Mouse (Mus musculus) C2C12 (cell line): ENCODE results near the gene Gm20716. TPM values are rescaled to one million over a fixed set of nuclear protein-coding genes. Genes with fewer than 3 reads are reported as not detected.

ENCODE experiments used
- H3K27me3 ChIP-seq: one replicate; pipeline ENCODE4 v1.6.1; 2011; ENCODE audit not compliant: control insufficient read depth, insufficient read depth, insufficient read length
- H3K36me3 ChIP-seq: one replicate; pipeline ENCODE4 v1.6.1; 2011; ENCODE audit not compliant: control insufficient read depth, insufficient read depth
- H3K4me3 ChIP-seq: one replicate; pipeline ENCODE4 v1.5.1; 2011; ENCODE audit warnings: mild to moderate bottlenecking, control low read depth; ENCODE audit not compliant: poor library complexity, insufficient read depth, severe bottlenecking
- H3K79me2 ChIP-seq: one replicate; pipeline ENCODE4 v1.6.1; 2011; ENCODE audit not compliant: control insufficient read depth, insufficient read depth
- H3K79me3 ChIP-seq: one replicate; pipeline ENCODE4 v1.6.1; 2011; ENCODE audit warnings: low read depth, control low read depth
- H3ac ChIP-seq: one replicate; pipeline ENCODE3; 2011; ENCODE audit warnings: low read depth; ENCODE audit not compliant: control insufficient read depth, insufficient read length
- CEBPB ChIP-seq: IDR thresholded peaks from one replicate; pipeline ENCODE4 v1.6.1; 2011; ENCODE audit warnings: low read depth, mild to moderate bottlenecking, control low read depth, moderate library complexity
- CTCF ChIP-seq: IDR thresholded peaks from one replicate; pipeline ENCODE4 v1.5.1; 2011; ENCODE audit not compliant: control insufficient read depth, insufficient read depth, insufficient read length
- FOSL1 ChIP-seq: IDR thresholded peaks from one replicate; pipeline ENCODE4 v1.8.0; 2011; ENCODE audit warnings: mild to moderate bottlenecking, low read length; ENCODE audit not compliant: poor library complexity, insufficient read depth, severe bottlenecking
- MAX ChIP-seq: IDR thresholded peaks from one replicate; pipeline ENCODE4 v1.6.1; 2011; ENCODE audit warnings: mild to moderate bottlenecking, control low read depth
- MYOD1 ChIP-seq: IDR thresholded peaks from one replicate; pipeline ENCODE4 v1.6.1; 2011; ENCODE audit warnings: low read depth; ENCODE audit not compliant: control insufficient read depth, insufficient read length
- MYOG ChIP-seq: IDR thresholded peaks from one replicate; pipeline ENCODE4 v1.6.1; 2011; ENCODE audit not compliant: control insufficient read depth, insufficient read length; ENCODE audit errors: extremely low read depth
- USF1 ChIP-seq: IDR thresholded peaks from one replicate; pipeline ENCODE4 v1.6.1; 2011; ENCODE audit warnings: low read depth, mild to moderate bottlenecking, control low read depth, moderate library complexity
- long read RNA-seq, 2 experiments: library from polyadenylated mRNA; unstranded; transcript quantifications; one replicate each; pipeline ENCODE4 v2.0.0; 2019 to 2020
- polyA plus RNA-seq: library from polyadenylated mRNA; unstranded; fragments of >200 nt; fragmentation: generic; extraction: Trizol; gene quantifications from one replicate; pipeline ENCODE4 v1.2.1, GENCODE M21; 2012; ENCODE audit warnings: missing spikeins

Gene Gm20716
- polyA plus RNA-seq, result 17.1 TPM
- long read RNA-seq, experiment 1, partial matches to known transcripts, result 1 of 8 reads
- long read RNA-seq, experiment 1, other reads (novel, unspliced or antisense), result 7 of 8 reads
- long read RNA-seq, experiment 2, partial matches to known transcripts, result 1 of 11 reads
- long read RNA-seq, experiment 2, other reads (novel, unspliced or antisense), result 10 of 11 reads

GRCm38 (mm10) chr2:168230026-168230728 lies at the start of gene Gm20716, which contains the start of the genes Dpm1 and Mocs3:
TSS of gene Gm20716 (minus strand) at chr2:168230364.
TSS of gene Dpm1 (minus strand) at chr2:168230591.
TSS of gene Mocs3 (plus strand) at chr2:168230622.
- H3K79me3 ChIP-seq, result peaks cover 48% of the 10 kb centered on the region

GRCm38 (mm10) chr2:168274374-168274935 lies 44.3 kb upstream of the Gm20716 start:
- Histone ChIP-seq H3K36me3 (no peaks in the 10 kb centered on the region), H3K27me3 (peaks cover 79% of the 10 kb centered on the region), H3K79me3 (no peaks in the 10 kb centered on the region), H3K79me2 (no peaks in the 10 kb centered on the region), H3K4me3 (no peak overlapping the region), H3ac (no peak overlapping the region)
- no peak for TF ChIP-seq CEBPB
- peak; percentile 20 for TF ChIP-seq CTCF

More at GRCm38 (mm10) chr2:168230026-168230728, at the start of gene Gm20716, which contains the start of the genes Dpm1 and Mocs3:
- Histone ChIP-seq H3ac (peak within 1 kb of the TSS; percentile 96), H3K36me3 (peaks cover 40% of the 10 kb centered on the region), H3K27me3 (no peaks in the 10 kb centered on the region), H3K4me3 (peak within 1 kb of the TSS; percentile 94), H3K79me2 (peaks cover 72% of the 10 kb centered on the region)
- TF ChIP-seq CTCF (no peak), USF1 (no peak), CEBPB (no peak), FOSL1 (no peak)

GRCm38 (mm10) chr2:168273387-168273786 lies 43.2 kb upstream of the Gm20716 start:
- TF ChIP-seq CEBPB (no peak), MYOG (no peak), USF1 (no peak), MYOD1 (no peak), FOSL1 (no peak), MAX (no peak), CTCF (no peak)
- H3K36me3 ChIP-seq, result no peaks in the 10 kb centered on the region
- no peak overlapping the region for H3K4me3 ChIP-seq
- no peak overlapping the region for H3ac ChIP-seq
- H3K27me3 ChIP-seq, result peaks cover 80% of the 10 kb centered on the region
- no peaks in the 10 kb centered on the region for H3K79me2 ChIP-seq
- no peaks in the 10 kb centered on the region for H3K79me3 ChIP-seq

- no peaks in the 10 kb centered on the region for H3K79me3 ChIP-seq
- no peak for TF ChIP-seq FOSL1
- TF ChIP-seq CEBPB, result no peak
- no peak for TF ChIP-seq MYOD1
- TF ChIP-seq USF1, result no peak
- TF ChIP-seq MAX, result no peak
- TF ChIP-seq MYOG, result no peak
- TF ChIP-seq CTCF, result no peak
- H3ac ChIP-seq, result no peak overlapping the region
- H3K36me3 ChIP-seq, result no peaks in the 10 kb centered on the region
- peaks cover 44% of the 10 kb centered on the region for H3K27me3 ChIP-seq
- H3K4me3 ChIP-seq, result no peak overlapping the region
- H3K79me2 ChIP-seq, result no peaks in the 10 kb centered on the region
Measured at GRCm38 (mm10) chr2:168268033-168268432, 37.9 kb upstream of the Gm20716 start.

- no peak overlapping the region for H3K4me3 ChIP-seq
- TF ChIP-seq FOSL1, result no peak
- no peak for TF ChIP-seq MAX
- no peak for TF ChIP-seq USF1
- TF ChIP-seq MYOD1, result no peak
- TF ChIP-seq CEBPB, result no peak
- TF ChIP-seq MYOG, result no peak
- TF ChIP-seq CTCF, result no peak
- no peaks in the 10 kb centered on the region for H3K36me3 ChIP-seq
- H3K79me3 ChIP-seq, result no peaks in the 10 kb centered on the region
- H3K79me2 ChIP-seq, result no peaks in the 10 kb centered on the region
- no peak overlapping the region for H3ac ChIP-seq
- peaks cover 63% of the 10 kb centered on the region for H3K27me3 ChIP-seq
Measured at GRCm38 (mm10) chr2:168260900-168261299, 30.7 kb upstream of the Gm20716 start.
